Mouse (Mus musculus): ENCODE data around the gene Kctd10.

The Kctd10 gene

GRCm38 (mm10) chr5:114343612-114344011, 36.7 kb downstream of the Kctd10 start:
- DNase-seq, result no peak

GRCm38 (mm10) chr5:114342996-114343395, 37.3 kb downstream of the Kctd10 start:
- no peak for DNase-seq

GRCm38 (mm10) chr5:114323791-114324507, 56.4 kb downstream of the Kctd10 start:
- DNase-seq, result peak; percentile 50 to 52

GRCm38 (mm10) chr5:114323105-114323790, 57.1 kb downstream of the Kctd10 start:
- peak; percentile 60 to 73 for DNase-seq
